ENCODE assay signal across 19 mouse cellular contexts in genomic region chr11:116998935-116999334, GRCm38 (mm10).
DNase-seq lines count a peak whose midpoint lies in the region; ATAC-seq and TF ChIP-seq lines count a peak whose summit lies in the region.
"Had no signal": no experiment of that assay in that cellular context is flagged by ENCODE, and none has a peak within 500 bp of the region (broad histone marks: within the 10 kb centered on the region; RNA-seq: fewer than 3 reads in every experiment).

No protein-coding gene starts in this region.

- WGBS in forebrain, postnatal 0 days, result 96% methylated on average over 5 of the region's 5 CpGs
- WGBS in forebrain, embryonic 13.5 days, result 94% methylated on average over 5 of the region's 5 CpGs
- 92% methylated on average over 5 of the region's 5 CpGs for WGBS in lung, embryonic 14.5 days
- WGBS in small intestine, adult 2 months, result 97% methylated on average over 5 of the region's 5 CpGs

- H3K79me2 ChIP-seq in MEL (ENCODE audit: control insufficient read depth, insufficient read depth, low read length, poor library complexity), result no peaks in the 10 kb centered on the region

- no peak overlapping the region for H3K4me3 ChIP-seq in forebrain, postnatal 0 days (ENCODE audit: low read depth, low read length)
- no peak overlapping the region for H3K4me3 ChIP-seq in forebrain, embryonic 13.5 days
- no peak overlapping the region for H3K4me3 ChIP-seq in lung, embryonic 14.5 days (ENCODE audit: low read depth, low read length)
- no peak overlapping the region for H3K4me3 ChIP-seq in MEL (ENCODE audit: control insufficient read depth in 1 of 2, insufficient read depth in 1 of 2, low read depth in 2 of 2, low read length in 2 of 2)
- no peak overlapping the region for H3K4me3 ChIP-seq in small intestine, adult 2 months (ENCODE audit: low read depth, low read length)
- H3K4me3 ChIP-seq: embryonic facial prominence, embryonic 15.5 days; intestine, embryonic 15.5 days; limb, embryonic 10.5 days; midbrain, embryonic 13.5 days had no signal

- TF ChIP-seq CTCF in forebrain, postnatal 0 days (IDR thresholded peaks at IDR 0.05; ENCODE audit: low read depth), result peak; percentile 43
- peak; percentile 43 for TF ChIP-seq CTCF in lung, embryonic 14.5 days (IDR thresholded peaks at IDR 0.05; ENCODE audit: low read depth)
- TF ChIP-seq CTCF in MEL (IDR thresholded peaks at IDR 0.05 in 2 of 3, conservative IDR thresholded peaks at IDR 0.05 in 1 of 3; ENCODE audit: control insufficient read depth in 1 of 3, insufficient read depth in 1 of 3, low read depth in 2 of 3, low read length in 3 of 3, poor library complexity in 1 of 3, severe bottlenecking in 1 of 3), result peak; percentile 45 to 60 (median 47); a peak in 5 of 6 replicates
- peak; percentile 24; the same call in 1 of the 2 replicates for TF ChIP-seq CTCF in small intestine, adult 2 months (IDR thresholded peaks at IDR 0.05; ENCODE audit: extremely low read depth, insufficient read length, insufficient replicate concordance, low read depth, low read length)

- H3K36me3 ChIP-seq in forebrain, postnatal 0 days (ENCODE audit: insufficient read depth), result no peaks in the 10 kb centered on the region
- H3K36me3 ChIP-seq in forebrain, embryonic 13.5 days (ENCODE audit: poor library complexity, severe bottlenecking), result no peaks in the 10 kb centered on the region
- no peaks in the 10 kb centered on the region for H3K36me3 ChIP-seq in lung, embryonic 14.5 days (ENCODE audit: insufficient read depth)
- H3K36me3 ChIP-seq in MEL (ENCODE audit: control insufficient read depth in 1 of 2, insufficient read depth in 2 of 2, low read length in 2 of 2), result no peaks in the 10 kb centered on the region
- H3K36me3 ChIP-seq in small intestine, adult 2 months (ENCODE audit: control insufficient read depth, insufficient read depth, low read length), result no peaks in the 10 kb centered on the region
- H3K36me3 ChIP-seq: embryonic facial prominence, embryonic 15.5 days; intestine, embryonic 15.5 days; limb, embryonic 10.5 days; midbrain, embryonic 13.5 days had no signal

- TF ChIP-seq RAD21 in MEL (IDR thresholded peaks at IDR 0.05; ENCODE audit: low read depth, low read length), result peak; percentile 14

- no peak for DNase-seq in forebrain, postnatal 0 days
- no peak for DNase-seq in lung, embryonic 14.5 days
- DNase-seq in lung, postnatal 14 days, result no peak
- peak; percentile 35 for DNase-seq in MEL (ENCODE audit: low read depth, low spot score)
- DNase-seq in ovary, postnatal 10 days (ENCODE audit: low spot score), result no peak
- no peak for DNase-seq in thymus, postnatal 0 days (ENCODE audit: low spot score)
- DNase-seq: adrenal gland, adult 8-10 months; cerebellum, adult 9-10 months; heart, adult 11 months; kidney, postnatal 36 days; right cerebral cortex, postnatal 14 days; thymus, postnatal 36 days had no signal

- TF ChIP-seq POLR2A in MEL (IDR thresholded peaks at IDR 0.05; ENCODE audit: control insufficient read depth in 1 of 2, insufficient read depth in 1 of 2, low read depth in 1 of 2, low read length in 2 of 2, poor library complexity in 1 of 2), result no peak
- no peak for TF ChIP-seq POLR2A in small intestine, adult 2 months (IDR thresholded peaks at IDR 0.05; ENCODE audit: low read depth, low read length)

- TF ChIP-seq EP300 in MEL (IDR thresholded peaks at IDR 0.05; ENCODE audit: low read depth in 1 of 2, low read length in 2 of 2), result no peak

- H3K4me2 ChIP-seq in forebrain, postnatal 0 days (ENCODE audit: low read depth), result no peak overlapping the region
- no peak overlapping the region for H3K4me2 ChIP-seq in forebrain, embryonic 13.5 days
- no peak overlapping the region for H3K4me2 ChIP-seq in lung, embryonic 14.5 days
- H3K4me2 ChIP-seq: embryonic facial prominence, embryonic 15.5 days; intestine, embryonic 15.5 days; midbrain, embryonic 13.5 days had no signal

- H3K4me1 ChIP-seq in forebrain, postnatal 0 days (ENCODE audit: insufficient read depth), result peaks cover 3% of the 10 kb centered on the region; the same call in 1 of the 2 replicates
- H3K4me1 ChIP-seq in forebrain, embryonic 13.5 days, result peaks cover 13% of the 10 kb centered on the region
- no peaks in the 10 kb centered on the region for H3K4me1 ChIP-seq in lung, embryonic 14.5 days (ENCODE audit: insufficient read depth)
- H3K4me1 ChIP-seq in MEL (ENCODE audit: control insufficient read depth in 1 of 2, insufficient read depth in 2 of 2, low read length in 2 of 2), result no peaks in the 10 kb centered on the region
- H3K4me1 ChIP-seq in small intestine, adult 2 months (ENCODE audit: control insufficient read depth, insufficient read depth, insufficient read length, low read length), result no peaks in the 10 kb centered on the region

- H3K27me3 ChIP-seq in forebrain, postnatal 0 days (ENCODE audit: insufficient read depth, low read length), result peaks cover 4% of the 10 kb centered on the region; the same call in 1 of the 2 replicates
- H3K27me3 ChIP-seq in forebrain, embryonic 13.5 days, result peaks cover 8% of the 10 kb centered on the region; the same call in 1 of the 2 replicates
- peaks cover 11% of the 10 kb centered on the region for H3K27me3 ChIP-seq in lung, embryonic 14.5 days (ENCODE audit: insufficient read depth, low read length)
- H3K27me3 ChIP-seq in MEL (ENCODE audit: control insufficient read depth in 1 of 2, insufficient read depth in 2 of 2, low read length in 2 of 2), result peaks cover 11 to 12% of the 10 kb centered on the region in 2 experiments; a peak in 3 of 4 replicates
- H3K27me3 ChIP-seq in small intestine, adult 2 months (ENCODE audit: control insufficient read depth, insufficient read depth, low read length), result peaks cover 19% of the 10 kb centered on the region; the same call in 1 of the 2 replicates
- H3K27me3 ChIP-seq: midbrain, embryonic 13.5 days had no signal

- ATAC-seq in forebrain, postnatal 0 days, result no peak
- ATAC-seq in forebrain, embryonic 13.5 days, result no peak
- no peak for ATAC-seq in lung, embryonic 14.5 days (ENCODE audit: insufficient read depth)
- ATAC-seq: intestine, embryonic 15.5 days; midbrain, embryonic 13.5 days had no signal

- H3K9ac ChIP-seq in forebrain, postnatal 0 days, result no peak overlapping the region
- no peak overlapping the region for H3K9ac ChIP-seq in forebrain, embryonic 13.5 days
- H3K9ac ChIP-seq in lung, embryonic 14.5 days, result no peak overlapping the region
- no peak overlapping the region for H3K9ac ChIP-seq in MEL (ENCODE audit: control insufficient read depth, low read depth, low read length, poor library complexity, severe bottlenecking)
- H3K9ac ChIP-seq: embryonic facial prominence, embryonic 15.5 days; intestine, embryonic 15.5 days; midbrain, embryonic 13.5 days had no signal

- H3K27ac ChIP-seq in forebrain, postnatal 0 days (ENCODE audit: low read depth, low read length), result no peak overlapping the region
- H3K27ac ChIP-seq in forebrain, embryonic 13.5 days, result no peak overlapping the region
- no peak overlapping the region for H3K27ac ChIP-seq in lung, embryonic 14.5 days (ENCODE audit: low read depth)
- H3K27ac ChIP-seq in MEL (ENCODE audit: control insufficient read depth, low read depth, low read length), result no peak overlapping the region
- H3K27ac ChIP-seq in small intestine, adult 2 months (ENCODE audit: insufficient read depth, low read depth, low read length), result no peak overlapping the region
- H3K27ac ChIP-seq: embryonic facial prominence, embryonic 15.5 days; intestine, embryonic 15.5 days; limb, embryonic 10.5 days; macrophage; midbrain, embryonic 13.5 days had no signal

- H3K9me3 ChIP-seq in forebrain, postnatal 0 days (ENCODE audit: low read length), result no peaks in the 10 kb centered on the region
- no peaks in the 10 kb centered on the region for H3K9me3 ChIP-seq in forebrain, embryonic 13.5 days (replicated peaks)
- H3K9me3 ChIP-seq in lung, embryonic 14.5 days (ENCODE audit: low read depth, low read length), result no peaks in the 10 kb centered on the region
- H3K9me3 ChIP-seq in MEL (replicated peaks; ENCODE audit: insufficient read depth, low read length), result no peaks in the 10 kb centered on the region
- H3K9me3 ChIP-seq: embryonic facial prominence, embryonic 15.5 days; intestine, embryonic 15.5 days; limb, embryonic 10.5 days; midbrain, embryonic 13.5 days had no signal

TF ChIP-seq in MEL, 35 proteins besides CTCF, POLR2A, EP300 and RAD21:
- peak; percentile 28; the same call in 1 of the 2 replicates for TF ChIP-seq SMC3 (IDR thresholded peaks at IDR 0.05; ENCODE audit: low read depth, low read length)
- TF ChIP-seq ZNF384 (IDR thresholded peaks at IDR 0.05; ENCODE audit: low read depth, low read length), result no peak
- no peak for TF ChIP-seq KAT2A (conservative IDR thresholded peaks at IDR 0.05; ENCODE audit: low read depth, low read length)
- no peak for TF ChIP-seq CHD2 (IDR thresholded peaks at IDR 0.05; ENCODE audit: low read length)
